Mouse (Mus musculus): ENCODE results near the gene Babam2. TPM values are rescaled to one million over a fixed set of nuclear protein-coding genes. Genes with fewer than 3 reads are reported as not detected.

Gene Babam2
- polyA plus RNA-seq, 2 experiments: 15.3 to 21.2 TPM

GRCm38 (mm10) chr5:31696971-31697643, 377 bp upstream of the Babam2 start, which contains the start of gene Rbks:
Gene Rbks (minus strand): TSS chr5:31697627.
- Histone ChIP-seq H3K27ac (peak within 1 kb of the TSS; percentile 97), H3K36me3 (replicated peaks; ENCODE audit: control insufficient read depth, insufficient read depth, low read depth) (no peaks in the 10 kb centered on the region; the same call in 1 of the 2 replicates), H3K4me2 (ENCODE audit: low read depth) (peak within 1 kb of the TSS; percentile 96), H3K9ac (replicated peaks) (peak within 1 kb of the TSS; percentile 61), H3K9me3 (ENCODE audit: control insufficient read depth, low read length) (no peaks in the 10 kb centered on the region), H3K4me3 (ENCODE audit: insufficient read depth in 1 of 2, low read depth in 2 of 2, low read length in 2 of 2) (peak within 1 kb of the TSS; percentile 68 to 84), H3K4me1 (replicated peaks; ENCODE audit: control insufficient read depth in 2 of 2, insufficient read depth in 2 of 2, low read length in 1 of 2) (peaks cover 17 to 18% of the 10 kb centered on the region in 2 experiments), H3K27me3 (ENCODE audit: control insufficient read depth, insufficient read depth, low read length) (no peaks in the 10 kb centered on the region)
- WGBS (ENCODE audit: insufficient replicate concordance): 5% methylated on average over 18 of the region's 18 CpGs
- TF ChIP-seq EP300 (IDR thresholded peaks at IDR 0.05; ENCODE audit: low read depth) (no peak), CTCF (IDR thresholded peaks at IDR 0.05; ENCODE audit: low read depth) (no peak)
- DNase-seq (ENCODE audit: low read depth in 3 of 3, low spot score in 3 of 3) (no peak), ATAC-seq (ENCODE audit: insufficient read depth) (no peak)

GRCm38 (mm10) chr5:31698297-31698726, 828 bp downstream of the Babam2 start:
- DNase-seq (ENCODE audit: low read depth in 3 of 3, low spot score in 3 of 3): peak; percentile 84 to 88 (median 85)
- no peaks in the 10 kb centered on the region for H3K27me3 ChIP-seq (ENCODE audit: control insufficient read depth, insufficient read depth, low read length)
- H3K4me3 ChIP-seq (ENCODE audit: insufficient read depth in 1 of 2, low read depth in 2 of 2, low read length in 2 of 2): peak overlapping the region; percentile 68 to 84
- peak overlapping the region; percentile 97 for H3K27ac ChIP-seq
- peaks cover 3% of the 10 kb centered on the region for H3K36me3 ChIP-seq (replicated peaks; ENCODE audit: control insufficient read depth, insufficient read depth, low read depth)
- peak; percentile 11; the same call in 1 of the 2 replicates for TF ChIP-seq CTCF (IDR thresholded peaks at IDR 0.05; ENCODE audit: low read depth)
- TF ChIP-seq EP300 (IDR thresholded peaks at IDR 0.05; ENCODE audit: low read depth): no peak
- peak; percentile 75 for ATAC-seq (ENCODE audit: insufficient read depth)
- H3K9me3 ChIP-seq (ENCODE audit: control insufficient read depth, low read length): no peaks in the 10 kb centered on the region
- peak overlapping the region; percentile 61 for H3K9ac ChIP-seq (replicated peaks)
- 1% methylated on average over 16 of the region's 16 CpGs for WGBS (ENCODE audit: insufficient replicate concordance)
- peak overlapping the region; percentile 96 for H3K4me2 ChIP-seq (ENCODE audit: low read depth)
- peaks cover 18 to 20% of the 10 kb centered on the region in 2 experiments for H3K4me1 ChIP-seq (replicated peaks; ENCODE audit: control insufficient read depth in 2 of 2, insufficient read depth in 2 of 2, low read length in 1 of 2)

GRCm38 (mm10) chr5:31698931-31699330, 1.4 kb downstream of the Babam2 start:
- Histone ChIP-seq H3K9me3 (ENCODE audit: control insufficient read depth, low read length) (no peaks in the 10 kb centered on the region), H3K27ac (peak overlapping the region; percentile 97), H3K36me3 (replicated peaks; ENCODE audit: control insufficient read depth, insufficient read depth, low read depth) (peaks cover 6% of the 10 kb centered on the region), H3K9ac (replicated peaks) (peak overlapping the region; percentile 9; the same call in 1 of the 2 replicates), H3K27me3 (ENCODE audit: control insufficient read depth, insufficient read depth, low read length) (no peaks in the 10 kb centered on the region), H3K4me2 (ENCODE audit: low read depth) (peak overlapping the region; percentile 96), H3K4me1 (replicated peaks; ENCODE audit: control insufficient read depth in 2 of 2, insufficient read depth in 2 of 2, low read length in 1 of 2) (peaks cover 18 to 20% of the 10 kb centered on the region in 2 experiments), H3K4me3 (ENCODE audit: insufficient read depth in 1 of 2, low read depth in 2 of 2, low read length in 2 of 2) (peak overlapping the region in 1 of 2 experiments; percentile 68; a peak in 2 of 4 replicates)
- TF ChIP-seq EP300 (IDR thresholded peaks at IDR 0.05; ENCODE audit: low read depth): no peak
- TF ChIP-seq CTCF (IDR thresholded peaks at IDR 0.05; ENCODE audit: low read depth): no peak
- ATAC-seq (ENCODE audit: insufficient read depth) (no peak), DNase-seq (ENCODE audit: low read depth in 3 of 3, low spot score in 3 of 3) (no peak)
- WGBS (ENCODE audit: insufficient replicate concordance): 47% methylated on average over 4 of the region's 4 CpGs

- DNase-seq (ENCODE audit: low read depth in 3 of 3, low spot score in 3 of 3): no peak
- Histone ChIP-seq H3K9me3 (ENCODE audit: control insufficient read depth, low read length) (no peaks in the 10 kb centered on the region), H3K36me3 (replicated peaks; ENCODE audit: control insufficient read depth, insufficient read depth, low read depth) (peaks cover 9% of the 10 kb centered on the region), H3K4me2 (ENCODE audit: low read depth) (peak overlapping the region; percentile 96), H3K4me1 (replicated peaks; ENCODE audit: control insufficient read depth in 2 of 2, insufficient read depth in 2 of 2, low read length in 1 of 2) (peaks cover 18 to 20% of the 10 kb centered on the region in 2 experiments), H3K4me3 (ENCODE audit: insufficient read depth in 1 of 2, low read depth in 2 of 2, low read length in 2 of 2) (no peak overlapping the region), H3K9ac (replicated peaks) (no peak overlapping the region), H3K27ac (peak overlapping the region; percentile 97; the same call in 1 of the 2 replicates), H3K27me3 (ENCODE audit: control insufficient read depth, insufficient read depth, low read length) (no peaks in the 10 kb centered on the region)
- no peak for ATAC-seq (ENCODE audit: insufficient read depth)
- no peak for TF ChIP-seq CTCF (IDR thresholded peaks at IDR 0.05; ENCODE audit: low read depth)
- TF ChIP-seq EP300 (IDR thresholded peaks at IDR 0.05; ENCODE audit: low read depth): no peak
Measured at GRCm38 (mm10) chr5:31699397-31699796, 1.9 kb downstream of the Babam2 start.

- WGBS (ENCODE audit: insufficient replicate concordance): 80% methylated on average over 5 of the region's 5 CpGs
- TF ChIP-seq CTCF (IDR thresholded peaks at IDR 0.05; ENCODE audit: low read depth) (no peak), EP300 (IDR thresholded peaks at IDR 0.05; ENCODE audit: low read depth) (no peak)
- no peak overlapping the region for H3K9ac ChIP-seq (replicated peaks)
Measured at GRCm38 (mm10) chr5:31704971-31705370, 7.5 kb downstream of the Babam2 start.

More at GRCm38 (mm10) chr5:31704971-31705370, 7.5 kb downstream of the Babam2 start:
- DNase-seq (ENCODE audit: low read depth in 3 of 3, low spot score in 3 of 3) (no peak), ATAC-seq (ENCODE audit: insufficient read depth) (no peak)
- H3K27ac ChIP-seq: no peak overlapping the region
- H3K36me3 ChIP-seq (replicated peaks; ENCODE audit: control insufficient read depth, insufficient read depth, low read depth): peaks cover 9% of the 10 kb centered on the region
- H3K9me3 ChIP-seq (ENCODE audit: control insufficient read depth, low read length): no peaks in the 10 kb centered on the region
- no peak overlapping the region for H3K4me2 ChIP-seq (ENCODE audit: low read depth)
- H3K4me1 ChIP-seq (replicated peaks; ENCODE audit: control insufficient read depth in 2 of 2, insufficient read depth in 2 of 2, low read length in 1 of 2): peaks cover 5 to 8% of the 10 kb centered on the region in 2 experiments; a peak in 2 of 4 replicates
- no peak overlapping the region for H3K4me3 ChIP-seq (ENCODE audit: insufficient read depth in 1 of 2, low read depth in 2 of 2, low read length in 2 of 2)
- H3K27me3 ChIP-seq (ENCODE audit: control insufficient read depth, insufficient read depth, low read length): no peaks in the 10 kb centered on the region
